9 mouse cellular contexts compared by ENCODE assay signal in genomic region chr4:129125736-129126451, GRCm38 (mm10). TPM values are rescaled to one million over a fixed set of nuclear protein-coding genes. Genes with fewer than 3 reads are reported as not detected.
A peak's percentile ranks its signal among the peaks of the same experiment; 100 is the strongest.
DNase-seq lines count a peak whose midpoint lies in the region; ATAC-seq and TF ChIP-seq lines count a peak whose summit lies in the region.
"Had no signal": no experiment of that assay in that cellular context is flagged by ENCODE, and none has a peak within 500 bp of the region (broad histone marks: within the 10 kb centered on the region; RNA-seq: fewer than 3 reads in every experiment).

No protein-coding gene starts in this region.

- H3K4me1 ChIP-seq in embryonic facial prominence, embryonic 10.5 days = peaks cover 58% of the 10 kb centered on the region
- peaks cover 7% of the 10 kb centered on the region; the same call in 1 of the 2 replicates for H3K4me1 ChIP-seq in heart, postnatal 0 days (ENCODE audit: control insufficient read depth, insufficient read depth)
- peaks cover 41% of the 10 kb centered on the region for H3K4me1 ChIP-seq in liver, embryonic 12.5 days

- no peak for ATAC-seq in heart, postnatal 0 days (ENCODE audit: insufficient read depth, low read depth)
- ATAC-seq in liver, embryonic 12.5 days = 0 out of 2 replicates have a peak, but pooled peaks have one; percentile 6

- H3K4me3 ChIP-seq in embryonic facial prominence, embryonic 10.5 days = peak overlapping the region; percentile 46
- 0 out of 2 replicates have a peak overlapping the region, but pooled peaks have one; percentile 1 for H3K4me3 ChIP-seq in heart, postnatal 0 days (ENCODE audit: low read depth, low read length)
- H3K4me3 ChIP-seq in liver, embryonic 12.5 days = peak overlapping the region; percentile 24; the same call in 1 of the 2 replicates

- no peak for TF ChIP-seq EP300 in heart, postnatal 0 days (IDR thresholded peaks at IDR 0.05; ENCODE audit: low read depth)

- intact Hi-C loops in left cerebral cortex, postnatal 36 days (cut with DNase I) = no loop called here

- peak; percentile 61 for DNase-seq in adrenal gland, postnatal 14 days
- DNase-seq in adrenal gland, postnatal 4 days (ENCODE audit: low spot score in 2 of 2) = no peak
- peak; percentile 42 for DNase-seq in embryonic facial prominence, embryonic 10.5 days (ENCODE audit: low spot score)
- DNase-seq in heart, postnatal 0 days (ENCODE audit: low spot score) = no peak
- DNase-seq in retina, embryonic 14.5 days (ENCODE audit: low spot score) = peak; percentile 64
- DNase-seq in left cerebral cortex, postnatal 36 days (ENCODE audit: low spot score in 2 of 2) = no peak
- DNase-seq in Muller cell, postnatal 12 days (ENCODE audit: inconsistent ontology term) = no peak

- H3K4me2 ChIP-seq in heart, postnatal 0 days (ENCODE audit: low read depth, low read length) = peak overlapping the region; percentile 25; the same call in 1 of the 2 replicates
- H3K4me2 ChIP-seq in liver, embryonic 12.5 days = peak overlapping the region; percentile 52

- no peaks in the 10 kb centered on the region for H3K9me3 ChIP-seq in embryonic facial prominence, embryonic 10.5 days
- no peaks in the 10 kb centered on the region for H3K9me3 ChIP-seq in heart, postnatal 0 days (replicated peaks; ENCODE audit: control insufficient read depth, low read length)
- H3K9me3 ChIP-seq in liver, embryonic 12.5 days (replicated peaks) = no peaks in the 10 kb centered on the region

- H3K27me3 ChIP-seq in embryonic facial prominence, embryonic 10.5 days (replicated peaks; ENCODE audit: low read depth, poor library complexity, severe bottlenecking) = peaks cover 68% of the 10 kb centered on the region
- peaks cover 64% of the 10 kb centered on the region for H3K27me3 ChIP-seq in heart, postnatal 0 days (ENCODE audit: control insufficient read depth, insufficient read depth, low read length)
- H3K27me3 ChIP-seq in liver, embryonic 12.5 days (replicated peaks) = peaks cover 94% of the 10 kb centered on the region

- TF ChIP-seq CTCF in heart, postnatal 0 days (IDR thresholded peaks at IDR 0.05; ENCODE audit: low read depth) = no peak

- no peak overlapping the region for H3K9ac ChIP-seq in heart, postnatal 0 days (replicated peaks; ENCODE audit: low read depth, low read length)
- H3K9ac ChIP-seq in liver, embryonic 12.5 days = 0 out of 2 replicates have a peak overlapping the region, but pooled peaks have one; percentile 12

- H3K36me3 ChIP-seq in embryonic facial prominence, embryonic 10.5 days (replicated peaks) = no peaks in the 10 kb centered on the region
- H3K36me3 ChIP-seq in heart, postnatal 0 days (replicated peaks; ENCODE audit: control insufficient read depth, insufficient read depth, low read length) = no peaks in the 10 kb centered on the region
- no peaks in the 10 kb centered on the region for H3K36me3 ChIP-seq in liver, embryonic 12.5 days

- H3K27ac ChIP-seq in embryonic facial prominence, embryonic 10.5 days (replicated peaks) = no peak overlapping the region
- no peak overlapping the region for H3K27ac ChIP-seq in heart, postnatal 0 days (ENCODE audit: low read depth)
- 0 out of 2 replicates have a peak overlapping the region, but pooled peaks have one; percentile 4 for H3K27ac ChIP-seq in liver, embryonic 12.5 days

- WGBS in embryonic facial prominence, embryonic 10.5 days = 11% methylated on average over 19 of the region's 19 CpGs
- WGBS in heart, postnatal 0 days = 6% methylated on average over 19 of the region's 19 CpGs
- WGBS in liver, embryonic 12.5 days (ENCODE audit: insufficient replicate concordance) = 8% methylated on average over 19 of the region's 19 CpGs

RNA-seq across cellular contexts. Expression of gene Hpca, which starts 4.1 kb away (rescaled TPM):
- 1.2 and 5.1 TPM in 2 replicates for total RNA-seq in adrenal gland, postnatal 14 days (2021)
- total RNA-seq in adrenal gland, postnatal 4 days (2021) = 1 to 10 TPM; 7.1 to 9.4 TPM
- polyA plus RNA-seq in embryonic facial prominence, embryonic 10.5 days (2016; fragmentation: Nextera tagmentation; extraction: Ambion mirVana) = 0.66 and 1.8 TPM in 2 replicates
- total RNA-seq in heart, postnatal 0 days (2014; rRNA removed; ENCODE audit: low replicate concordance) = not detected in 2 replicates
- 0.16 and 0.25 TPM in 2 replicates for polyA plus RNA-seq in heart, postnatal 0 days (2015; fragmentation: Nextera tagmentation; extraction: Ambion mirVana)
- 1.9 and 2.3 TPM in 2 replicates for polyA plus RNA-seq in liver, embryonic 12.5 days (2016; fragmentation: Nextera tagmentation; extraction: Ambion mirVana)
- total RNA-seq in left cerebral cortex, postnatal 36 days (2021) = 100 to 1,000 TPM; 656 to 793 TPM

RNA-seq across cellular contexts. Expression of gene Fndc5, which starts 10.9 kb away (rescaled TPM):
- 13.1 and 18.0 TPM in 2 replicates for total RNA-seq in adrenal gland, postnatal 14 days (2021)
- total RNA-seq in adrenal gland, postnatal 4 days (2021) = 10 to 100 TPM; 13.0 to 13.2 TPM
- polyA plus RNA-seq in embryonic facial prominence, embryonic 10.5 days (2016; fragmentation: Nextera tagmentation; extraction: Ambion mirVana) = 1.5 TPM in 2 replicates
- 41.7 and 71.1 TPM in 2 replicates for total RNA-seq in heart, postnatal 0 days (2014; rRNA removed; ENCODE audit: low replicate concordance)
- 50.7 and 51.3 TPM in 2 replicates for polyA plus RNA-seq in heart, postnatal 0 days (2015; fragmentation: Nextera tagmentation; extraction: Ambion mirVana)
- polyA plus RNA-seq in liver, embryonic 12.5 days (2016; fragmentation: Nextera tagmentation; extraction: Ambion mirVana) = 1.3 and 1.8 TPM in 2 replicates
- total RNA-seq in left cerebral cortex, postnatal 36 days (2021) = 10 to 100 TPM; 56.9 to 73.3 TPM

RNA-seq across cellular contexts. Expression of gene Tmem54, which starts 20.5 kb away (rescaled TPM):
- total RNA-seq in adrenal gland, postnatal 14 days (2021) = not detected in 2 replicates
- total RNA-seq in adrenal gland, postnatal 4 days (2021) = 1 to 10 TPM in 1 of 2 experiments, not detected in 1; 1.1 TPM
- polyA plus RNA-seq in embryonic facial prominence, embryonic 10.5 days (2016; fragmentation: Nextera tagmentation; extraction: Ambion mirVana) = 10.6 and 11.8 TPM in 2 replicates
- 1.1 TPM in 1 of 2 replicates, not detected in the other for total RNA-seq in heart, postnatal 0 days (2014; rRNA removed; ENCODE audit: low replicate concordance)
- polyA plus RNA-seq in heart, postnatal 0 days (2015; fragmentation: Nextera tagmentation; extraction: Ambion mirVana) = not detected in 2 replicates
- 1.9 and 2.0 TPM in 2 replicates for polyA plus RNA-seq in liver, embryonic 12.5 days (2016; fragmentation: Nextera tagmentation; extraction: Ambion mirVana)
- not detected for total RNA-seq in left cerebral cortex, postnatal 36 days (2021)
- polyA plus RNA-seq: cortical plate, adult 2 months had no signal

Comparison
In these comparisons a context has a peak if more than half of its experiments do, and no peak if none do; other contexts are left out.
1. DNase-seq: peak in adrenal gland, postnatal 14 days (single experiment), embryonic facial prominence, embryonic 10.5 days (single experiment) and retina, embryonic 14.5 days (single experiment); none in adrenal gland, postnatal 4 days (0 of 2), heart, postnatal 0 days (single experiment), left cerebral cortex, postnatal 36 days (0 of 2) and Muller cell, postnatal 12 days (single experiment).
2. RNA of gene Hpca, which starts 4.1 kb away (total RNA-seq): 656 to 793 TPM in left cerebral cortex, postnatal 36 days; 7.1 to 9.4 TPM in adrenal gland, postnatal 4 days, 1.2 to 5.1 TPM in adrenal gland, postnatal 14 days and not detected in heart, postnatal 0 days; every median in the first group is over 10 times any median in the second.
3. Peak in every context shown above with its lines, with median percentiles within 50 percentile points of each other: H3K4me3 ChIP-seq.